Mouse (Mus musculus) lung, adult 10 weeks (tissue): ENCODE results near the gene Rdm1. TPM values are rescaled to one million over a fixed set of nuclear protein-coding genes. Genes with fewer than 3 reads are reported as not detected.

Source experiments
- polyA plus RNA-seq: library from polyadenylated mRNA; stranded (reverse); fragments of 350-450 nt; fragmentation: Illumina TruSeq; extraction: RNeasy Lipid Tissue Mini Kit (QIAGEN cat#74804); gene quantifications from one replicate; pipeline ENCODE4 v1.2.3, GENCODE M21; 2014; ENCODE audit warnings: low read depth, low replicate concordance; ENCODE audit not compliant: insufficient read depth

Rdm1 gene
- 54.6 TPM for polyA plus RNA-seq

DNA sequence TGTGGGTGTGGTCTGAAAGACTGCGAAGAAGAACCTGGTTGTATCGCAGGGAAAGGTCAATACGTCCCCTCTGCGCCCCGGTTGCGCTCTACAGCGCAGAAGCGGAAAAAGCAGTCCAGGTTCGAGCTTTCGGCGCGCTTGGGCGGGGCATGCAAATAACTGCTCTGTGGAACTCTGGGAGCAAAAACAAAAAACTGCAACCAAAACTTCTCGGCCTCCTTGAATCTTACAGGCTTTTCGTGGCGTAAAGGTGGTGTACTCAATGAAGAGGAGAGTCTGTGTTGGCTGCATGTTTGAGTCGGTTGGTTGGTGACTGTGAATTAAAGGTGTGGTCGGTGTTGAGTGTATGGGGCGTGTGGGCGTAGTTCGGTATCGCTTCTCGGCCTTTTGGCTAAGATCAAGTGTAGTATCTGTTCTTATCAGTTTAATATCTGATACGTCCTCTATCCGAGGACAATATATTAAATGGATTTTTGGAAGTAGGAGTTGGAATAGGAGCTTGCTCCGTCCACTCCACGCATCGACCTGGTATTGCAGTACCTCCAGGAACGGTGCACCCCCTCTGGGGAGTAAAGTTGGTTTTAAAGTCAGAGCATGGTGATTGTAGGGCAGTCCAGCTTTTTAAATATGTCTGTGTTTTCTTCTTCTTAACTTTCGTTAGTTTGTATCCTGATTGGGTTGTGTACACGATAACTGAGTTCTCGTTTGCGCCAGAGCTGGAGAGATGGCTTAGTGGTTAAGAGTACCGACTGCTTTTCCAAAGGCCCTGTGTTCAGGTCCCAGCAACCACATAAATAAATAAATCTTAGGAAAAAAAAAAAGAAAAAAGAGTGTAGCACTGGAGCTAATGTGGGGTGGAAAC, at the start of gene Rdm1:
Gene Rdm1, plus strand, starts transcription at position 201 of the 862 bp plus-strand sequence.

GRCm38 (mm10) chr11:101582054-101583035, 44.6 kb upstream of the Rdm1 start, which contains the start of gene Tmem106a:
TSS of gene Tmem106a (plus strand) at chr11:101582242.

DNA sequence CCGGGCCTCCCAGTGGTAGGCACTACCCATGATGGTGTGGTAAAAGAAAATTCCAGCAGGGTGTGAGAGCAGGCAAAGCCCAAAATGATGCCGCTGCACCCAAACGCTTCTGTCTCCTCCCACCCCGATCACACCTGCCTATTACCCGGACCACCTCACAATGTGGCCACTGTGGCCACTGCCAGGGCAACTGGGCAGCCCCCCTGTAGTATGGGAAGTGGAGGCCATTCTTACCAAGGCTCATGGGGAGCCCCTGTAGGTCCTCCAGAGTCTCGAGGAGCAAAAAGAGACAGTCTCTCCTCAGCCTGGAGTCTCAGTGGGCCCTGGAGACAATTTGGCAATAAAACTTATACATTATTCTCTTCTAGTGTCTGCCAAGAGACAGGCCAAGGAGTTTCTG, 27.8 kb upstream of the Rdm1 start, which contains the start of gene Gm11634:
Gene Gm11634, minus strand, starts transcription at position 101 of the 400 bp plus-strand sequence.

DNA sequence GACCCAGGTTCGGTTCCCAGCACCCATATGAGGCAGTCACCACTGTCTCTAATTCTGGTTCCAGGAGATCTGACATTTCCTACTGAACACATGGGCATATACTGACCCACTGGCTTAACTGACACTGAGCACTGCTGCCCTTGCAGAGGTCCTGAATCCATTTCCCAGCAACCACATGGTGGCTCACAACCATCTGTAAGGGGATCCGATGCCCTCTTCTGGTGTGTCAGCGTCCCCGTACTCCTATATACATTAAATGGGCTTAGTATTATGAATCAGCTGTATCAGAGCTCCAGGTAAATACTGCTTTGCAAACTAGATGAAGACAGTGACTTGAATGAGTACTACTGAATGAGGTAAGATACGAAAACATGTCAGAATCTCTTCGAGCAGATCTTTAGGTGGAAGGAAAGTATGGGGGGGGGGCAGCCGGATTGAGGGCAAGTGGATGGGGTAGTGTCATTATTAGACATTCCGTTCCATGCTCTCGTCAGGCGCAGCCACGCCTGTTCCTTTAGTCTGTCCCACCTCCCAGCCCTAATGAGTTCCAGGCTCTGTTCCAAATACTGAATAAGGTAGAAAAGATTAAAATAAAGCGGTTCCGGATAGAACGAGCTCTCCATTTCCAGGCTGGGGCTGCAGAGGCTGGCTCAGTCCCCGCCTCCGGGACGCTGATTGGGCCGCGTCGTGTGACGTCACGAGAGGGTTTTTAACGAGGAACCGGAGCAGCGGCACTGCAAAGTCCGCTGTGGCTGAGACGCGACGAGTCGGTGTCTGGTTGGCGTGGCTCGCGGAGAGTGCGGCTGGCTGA, 38.0 kb downstream of the Rdm1 start, which contains the start of gene Arl4d:
Gene Arl4d, plus strand, starts transcription at position 717 of the 811 bp plus-strand sequence.

Other genes with a start within 250 kb of the Rdm1 start
- gene Aarsd1, start 209.6 kb upstream of the Rdm1 start, polyA plus RNA-seq = 26.8 TPM
- gene Gm27029, start 202.4 kb upstream of the Rdm1 start, polyA plus RNA-seq = 2.7 TPM
- gene Rundc1, start 202.1 kb upstream of the Rdm1 start, polyA plus RNA-seq = 10.9 TPM
- 5.4 TPM for gene Ptges3l, start 201.9 kb upstream of the Rdm1 start, polyA plus RNA-seq
- 823 TPM for gene Rpl27, start 184.9 kb upstream of the Rdm1 start, polyA plus RNA-seq
- 80.7 TPM for gene Ifi35, start 178.8 kb upstream of the Rdm1 start, polyA plus RNA-seq
- gene Rnd2, start 162.2 kb upstream of the Rdm1 start, polyA plus RNA-seq = 19.0 TPM
- 86.7 TPM for gene Vat1, start 161.0 kb upstream of the Rdm1 start, polyA plus RNA-seq
- gene Brca1, start 75.2 kb upstream of the Rdm1 start, polyA plus RNA-seq = 0.28 TPM
- gene Nbr1, start 75.0 kb upstream of the Rdm1 start, polyA plus RNA-seq = 33.6 TPM
- 12.7 TPM for gene Tmem106a, start 45.0 kb upstream of the Rdm1 start, polyA plus RNA-seq
- gene Gm11634, start 27.9 kb upstream of the Rdm1 start, polyA plus RNA-seq = not detected
- 84.0 TPM for gene Arl4d, start 38.3 kb downstream of the Rdm1 start, polyA plus RNA-seq
- gene Dhx8, start 105.7 kb downstream of the Rdm1 start, polyA plus RNA-seq = 9.0 TPM
- gene Etv4, start 158.2 kb downstream of the Rdm1 start, polyA plus RNA-seq = 0.19 TPM